Mouse (Mus musculus): ENCODE results near the gene Slc25a10.
"Not testable (repeated sequence)": the region's sequence is repeated elsewhere in the genome, so short reads cannot be mapped to it uniquely, and the experiment has no call there.

The Slc25a10 gene

DNA sequence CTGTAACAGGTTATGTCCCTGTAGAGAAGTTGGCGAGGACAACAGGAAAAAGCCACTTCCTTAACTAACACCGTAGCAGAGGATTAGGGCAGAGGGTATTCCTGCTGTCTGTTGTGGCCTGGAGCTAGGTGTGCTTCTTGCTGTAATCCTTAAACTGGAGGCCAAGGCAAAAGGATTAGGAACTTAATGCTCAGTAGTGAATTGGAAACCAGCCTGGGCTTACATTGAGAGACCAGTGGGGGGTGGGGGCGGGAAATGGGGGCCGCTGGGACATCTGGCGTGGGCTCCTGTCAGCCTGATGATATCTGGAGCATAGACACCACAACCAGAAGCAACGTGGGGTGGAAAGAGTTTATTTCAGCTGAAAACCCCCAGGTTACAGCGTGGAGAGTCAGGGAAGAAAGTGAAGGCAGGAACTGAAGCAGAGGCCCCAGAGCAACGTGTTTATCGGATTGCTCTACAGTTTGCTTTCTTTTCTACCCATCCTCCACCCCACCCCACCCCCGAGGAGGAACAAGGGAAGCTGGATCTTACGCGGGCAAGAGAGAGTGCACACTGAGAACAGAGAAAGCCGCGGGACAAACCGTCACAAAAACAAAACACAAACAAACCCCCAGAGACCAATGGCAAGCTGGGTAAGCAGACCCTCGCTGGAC is 18.9 kb downstream of the Slc25a10 start:
- no peak for DNase-seq (ENCODE audit: low spot score in 2 of 2)

DNA sequence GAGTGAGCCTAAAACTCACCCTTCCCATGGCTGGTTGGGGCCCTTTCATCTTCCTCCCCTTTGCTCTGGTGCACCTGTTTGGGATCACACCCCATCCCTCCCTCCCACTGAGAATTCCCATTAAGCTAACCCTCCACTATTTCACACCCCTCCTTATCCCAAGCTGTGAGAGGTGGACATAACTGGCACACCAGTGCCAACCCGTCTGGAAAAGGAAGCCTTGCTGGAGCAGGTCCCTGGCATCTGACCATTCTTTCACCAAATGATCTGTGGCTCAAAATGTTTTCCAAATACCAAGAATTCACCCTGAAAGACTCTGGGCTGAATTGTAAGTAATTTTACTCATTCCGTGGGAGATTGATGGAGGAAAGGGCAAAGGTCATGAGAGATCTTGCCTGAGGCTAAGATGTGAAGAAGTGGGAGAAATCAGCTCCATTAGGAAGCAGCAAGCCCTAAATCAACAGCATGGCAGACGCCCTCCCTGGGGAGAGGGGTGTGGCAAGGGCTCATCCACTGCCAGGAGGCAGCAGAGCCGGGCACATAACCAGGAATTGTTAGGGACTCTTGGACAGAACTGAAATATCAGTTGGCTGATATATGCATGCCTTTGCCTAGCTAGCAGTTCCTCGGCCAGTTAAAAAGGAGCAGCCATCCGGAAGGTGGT is 21.3 kb downstream of the Slc25a10 start:
- DNase-seq (ENCODE audit: low spot score in 2 of 2): no peak

DNA sequence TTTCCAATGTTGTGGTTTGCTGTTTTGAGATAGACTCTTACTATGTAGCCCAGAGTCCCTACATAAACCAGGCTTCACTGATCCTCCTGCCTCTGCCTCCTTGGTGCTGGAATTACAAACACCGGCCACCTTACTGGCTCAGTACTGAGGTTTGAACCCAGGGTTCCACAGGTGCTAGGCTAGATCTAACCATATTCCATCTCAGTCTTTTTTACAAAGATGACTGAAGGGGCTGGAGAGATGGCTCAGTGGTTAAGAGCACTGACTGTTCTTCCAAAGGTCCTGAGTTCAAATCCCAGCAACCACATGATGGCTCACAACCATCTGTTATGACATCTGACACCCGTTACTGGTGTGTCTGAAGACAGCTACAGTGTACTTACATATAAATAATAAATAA is 22.6 kb downstream of the Slc25a10 start:
- DNase-seq (ENCODE audit: low spot score in 2 of 2): not testable (repeated sequence)

DNA sequence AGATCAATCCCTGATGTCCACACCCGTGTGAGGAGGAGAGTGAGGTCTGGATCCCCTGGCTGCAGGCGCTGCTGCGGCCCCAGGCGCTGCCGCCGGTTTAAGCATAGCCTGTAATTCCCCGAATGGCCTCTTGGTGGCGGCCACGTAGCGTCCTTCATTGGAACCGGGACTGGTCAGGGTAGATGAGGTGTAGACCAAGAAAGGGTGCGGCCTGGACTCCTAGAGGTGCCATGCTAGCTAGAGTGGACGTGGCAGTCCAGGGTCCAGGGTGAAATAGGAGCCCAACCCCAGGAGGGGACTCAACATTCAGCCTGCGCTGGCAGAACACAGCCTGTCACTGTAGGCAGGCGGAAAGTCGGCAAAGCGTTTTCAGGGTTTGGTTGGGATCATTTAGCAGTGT is 24.0 kb downstream of the Slc25a10 start:
- DNase-seq (ENCODE audit: low spot score in 2 of 2): peak; percentile 84 to 85

DNA sequence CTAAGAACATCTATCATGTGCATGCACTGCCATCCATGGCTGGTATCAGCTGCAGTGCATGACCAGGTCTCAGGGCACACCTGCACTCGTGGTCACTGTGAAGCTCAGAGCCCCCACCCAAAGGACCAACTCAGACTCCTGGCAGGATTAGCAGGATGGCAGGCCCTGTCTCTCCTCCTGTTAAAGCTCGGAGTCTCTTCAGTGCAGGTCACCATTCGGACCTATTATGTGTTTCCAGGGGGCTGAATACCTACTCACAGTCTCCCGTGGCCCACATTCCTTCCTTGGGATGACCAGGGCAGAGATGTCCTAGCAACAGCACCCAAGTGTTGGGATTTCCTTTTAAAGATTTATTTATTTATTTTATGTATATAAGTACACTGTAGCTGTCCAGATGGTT is 25.5 kb downstream of the Slc25a10 start:
- no peak for DNase-seq (ENCODE audit: low spot score in 2 of 2)

DNA sequence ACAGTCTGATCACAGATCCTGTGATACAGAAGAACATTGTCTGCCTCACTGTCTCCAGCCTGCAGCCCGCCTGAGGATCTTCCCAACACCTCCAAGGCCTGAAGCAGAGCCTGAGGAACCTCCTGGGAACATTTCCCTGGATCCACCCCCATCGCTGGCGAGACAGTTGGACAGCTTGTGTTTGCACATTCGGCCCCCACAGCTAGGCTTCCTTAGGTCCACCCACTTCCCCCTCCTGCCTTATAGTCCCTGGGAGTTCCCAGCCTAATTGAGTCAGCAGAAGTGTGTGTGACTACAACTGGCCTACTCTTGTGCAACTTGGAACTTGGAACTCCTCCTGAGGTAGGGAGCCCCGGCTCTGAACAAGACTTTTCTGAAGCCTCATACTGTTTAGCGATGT is 26.4 kb downstream of the Slc25a10 start:
- peak; percentile 78 to 84 for DNase-seq (ENCODE audit: low spot score in 2 of 2)

DNA sequence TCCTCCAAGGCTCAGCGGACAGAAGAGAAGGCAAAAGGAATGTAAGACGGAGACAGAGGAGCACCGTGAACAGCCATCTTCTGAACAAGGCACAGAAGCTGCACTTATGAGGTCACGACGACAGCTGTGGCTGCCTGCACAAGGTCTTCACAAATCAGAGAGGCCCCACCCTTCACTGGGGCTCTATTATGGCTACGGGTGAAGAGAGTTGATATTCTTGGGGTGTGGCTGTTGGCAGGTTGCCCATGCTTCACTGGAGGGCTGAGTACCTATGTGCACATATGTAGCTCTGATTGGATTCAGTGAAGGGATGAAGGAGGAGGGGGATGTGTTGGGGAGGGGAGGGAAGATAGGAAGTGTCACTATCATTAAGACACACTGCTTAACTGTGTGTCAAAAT is 26.9 kb downstream of the Slc25a10 start:
- DNase-seq (ENCODE audit: low spot score in 2 of 2): no peak

DNA sequence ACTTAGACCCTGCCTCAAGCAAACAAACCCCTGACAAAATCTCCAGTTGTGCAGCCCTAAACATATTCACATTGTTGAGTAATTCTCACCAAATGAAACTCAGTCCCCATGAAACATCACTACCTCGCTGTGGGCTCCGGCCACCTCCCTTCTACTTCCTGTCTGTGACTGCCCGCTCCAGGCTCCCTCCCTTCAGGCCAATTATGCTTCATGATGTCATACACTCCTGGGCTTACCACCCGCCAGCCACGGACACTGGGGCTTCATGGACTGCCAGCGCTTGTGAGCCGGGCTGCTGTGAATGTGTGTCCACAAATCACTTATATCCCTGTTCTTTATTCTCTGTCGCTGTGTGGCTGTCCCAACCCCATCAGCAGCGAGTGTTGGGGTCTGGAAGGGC is 28.1 kb downstream of the Slc25a10 start:
- DNase-seq (ENCODE audit: low spot score in 2 of 2): peak; percentile 82 to 86

DNA sequence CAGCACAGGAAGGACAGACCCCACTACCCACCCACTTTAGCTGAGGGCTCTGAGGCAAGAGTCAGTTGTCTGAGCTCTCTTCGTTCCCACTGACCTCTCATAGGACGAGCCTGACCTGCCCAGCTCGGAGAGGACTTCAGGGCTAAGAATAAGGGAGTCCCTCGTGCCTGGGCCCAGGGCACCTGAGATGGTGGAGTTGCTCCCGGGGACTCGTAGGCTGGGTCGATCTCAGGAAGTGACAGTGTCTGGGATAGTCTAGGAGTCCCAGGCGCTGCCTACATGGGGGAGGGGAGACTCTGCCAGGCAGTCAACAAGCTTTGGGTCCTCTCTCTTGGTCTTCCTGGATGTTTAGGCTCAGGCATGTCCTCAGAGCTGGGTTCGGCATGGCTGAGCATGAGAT is 28.9 kb downstream of the Slc25a10 start:
- DNase-seq (ENCODE audit: low spot score in 2 of 2): no peak

DNA sequence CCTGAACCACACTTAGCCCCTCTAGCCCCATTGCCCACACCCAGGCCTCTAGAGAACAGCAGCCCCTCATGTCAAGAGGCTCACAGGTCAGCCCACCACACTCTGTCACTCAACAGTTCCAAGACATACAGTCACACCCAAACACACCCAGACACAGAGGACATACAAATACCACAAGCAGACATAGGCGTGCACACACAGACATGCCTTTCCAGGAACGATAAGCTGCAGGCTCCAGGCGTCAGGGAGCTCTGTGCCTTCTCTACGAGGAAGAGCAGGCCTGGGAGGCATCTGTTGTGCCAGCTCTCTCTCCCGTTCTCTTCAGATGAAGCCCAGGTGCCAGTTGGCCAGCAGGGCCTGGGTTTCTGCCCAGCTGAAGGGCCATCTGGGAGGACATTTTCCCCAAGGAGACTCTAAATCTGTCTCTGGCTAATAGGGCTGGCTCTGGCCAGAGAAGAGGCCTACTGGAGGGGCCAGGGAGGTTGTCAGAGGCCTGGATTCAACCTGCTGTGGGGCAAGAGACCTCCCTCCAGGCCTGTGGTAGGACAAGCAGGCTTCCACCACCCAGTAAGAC is 29.4 kb downstream of the Slc25a10 start:
- DNase-seq (ENCODE audit: low spot score in 2 of 2): peak; percentile 67 to 79

DNA sequence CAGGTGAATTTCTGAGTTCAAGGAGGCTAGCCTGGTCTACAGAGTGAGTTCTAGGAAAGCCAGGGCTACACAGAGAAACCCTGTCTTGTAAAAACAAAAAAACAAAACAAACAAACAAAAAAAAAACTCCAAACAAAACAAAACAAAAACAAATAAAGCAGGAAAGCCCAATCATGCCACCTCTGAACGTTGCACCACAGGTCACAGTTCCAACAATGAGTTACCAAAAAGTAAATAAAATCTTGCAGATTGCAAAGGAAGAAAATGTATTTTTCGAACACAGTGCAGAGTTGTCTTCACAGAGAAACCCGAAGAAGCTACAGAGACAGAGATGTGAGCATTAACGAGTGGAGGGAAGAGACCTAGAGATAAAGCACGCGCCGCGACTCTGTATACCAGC is 30.9 kb downstream of the Slc25a10 start:
- DNase-seq (ENCODE audit: low spot score in 2 of 2): no peak

DNA sequence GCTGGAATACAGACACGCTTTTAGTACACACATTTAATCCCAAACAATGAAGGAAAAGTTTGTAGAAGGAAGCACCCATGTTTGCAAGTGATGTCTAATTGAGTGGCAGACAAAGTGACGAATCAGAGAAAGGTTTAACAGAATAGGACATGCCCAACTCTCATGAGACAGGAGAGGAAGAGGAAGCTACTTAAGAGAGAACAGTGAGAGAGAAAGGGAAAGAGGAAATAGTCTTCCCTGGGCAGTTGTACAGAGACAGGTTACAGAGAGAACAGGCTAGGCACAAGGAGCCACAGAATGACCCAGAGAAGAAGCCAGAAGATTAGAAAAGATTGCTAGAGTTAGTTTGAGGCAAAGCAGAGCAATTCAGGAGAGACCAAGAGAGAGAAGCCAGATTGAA is 34.3 kb downstream of the Slc25a10 start:
- no peak for DNase-seq (ENCODE audit: low spot score in 2 of 2)

DNA sequence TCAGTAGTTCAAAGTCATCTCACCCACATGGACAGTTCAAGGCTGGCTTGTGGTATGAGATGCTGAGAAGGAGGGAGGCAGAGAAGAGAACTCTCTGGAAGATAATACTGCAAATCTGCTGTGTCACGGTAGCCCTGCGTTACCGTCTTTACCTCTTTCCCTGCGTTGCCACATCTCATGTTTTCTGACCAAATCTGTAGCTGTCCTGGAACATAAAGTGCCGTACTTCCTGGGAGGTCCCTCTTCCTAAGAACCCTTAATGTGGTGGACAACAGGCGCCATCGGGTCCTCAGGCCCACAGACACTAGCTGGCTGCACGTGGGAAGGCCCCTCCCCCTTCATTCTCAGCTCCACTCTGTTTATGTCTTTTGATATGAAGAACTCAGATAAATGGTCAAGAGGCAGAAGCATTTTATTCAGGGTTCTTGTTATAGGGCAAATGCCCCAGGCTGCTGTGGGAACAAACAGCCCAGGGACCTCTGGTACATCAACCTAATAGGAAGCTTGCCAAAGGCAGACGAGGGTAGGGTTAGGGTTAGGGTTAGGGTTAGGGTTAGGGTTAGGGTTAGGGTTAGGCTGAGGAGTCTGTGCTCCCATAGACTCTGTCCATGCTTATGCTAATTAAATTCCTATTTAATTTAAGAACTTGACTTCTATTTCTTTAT is 36.2 kb downstream of the Slc25a10 start:
- no peak for DNase-seq (ENCODE audit: low spot score in 2 of 2)

DNA sequence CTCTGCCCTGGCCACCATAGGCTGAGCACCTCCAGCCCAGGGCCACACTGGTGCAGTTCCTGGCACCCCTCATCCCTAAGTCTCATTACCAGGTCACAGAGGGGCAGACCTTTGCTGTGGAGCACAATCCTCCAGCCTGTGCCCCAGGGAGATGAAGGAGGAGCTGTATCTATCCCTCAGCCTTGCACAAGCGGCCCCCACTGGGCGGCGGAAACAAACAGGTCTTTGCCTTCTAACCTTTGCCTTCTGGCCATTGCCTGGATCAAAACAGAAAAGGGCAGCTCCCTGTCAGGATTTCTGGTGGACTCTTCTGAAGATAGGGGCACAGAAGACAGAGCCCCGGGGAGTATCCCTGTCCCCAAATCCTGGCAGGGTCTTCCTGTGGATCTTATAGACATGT is 37.3 kb downstream of the Slc25a10 start:
- no peak for DNase-seq (ENCODE audit: low spot score in 2 of 2)

DNA sequence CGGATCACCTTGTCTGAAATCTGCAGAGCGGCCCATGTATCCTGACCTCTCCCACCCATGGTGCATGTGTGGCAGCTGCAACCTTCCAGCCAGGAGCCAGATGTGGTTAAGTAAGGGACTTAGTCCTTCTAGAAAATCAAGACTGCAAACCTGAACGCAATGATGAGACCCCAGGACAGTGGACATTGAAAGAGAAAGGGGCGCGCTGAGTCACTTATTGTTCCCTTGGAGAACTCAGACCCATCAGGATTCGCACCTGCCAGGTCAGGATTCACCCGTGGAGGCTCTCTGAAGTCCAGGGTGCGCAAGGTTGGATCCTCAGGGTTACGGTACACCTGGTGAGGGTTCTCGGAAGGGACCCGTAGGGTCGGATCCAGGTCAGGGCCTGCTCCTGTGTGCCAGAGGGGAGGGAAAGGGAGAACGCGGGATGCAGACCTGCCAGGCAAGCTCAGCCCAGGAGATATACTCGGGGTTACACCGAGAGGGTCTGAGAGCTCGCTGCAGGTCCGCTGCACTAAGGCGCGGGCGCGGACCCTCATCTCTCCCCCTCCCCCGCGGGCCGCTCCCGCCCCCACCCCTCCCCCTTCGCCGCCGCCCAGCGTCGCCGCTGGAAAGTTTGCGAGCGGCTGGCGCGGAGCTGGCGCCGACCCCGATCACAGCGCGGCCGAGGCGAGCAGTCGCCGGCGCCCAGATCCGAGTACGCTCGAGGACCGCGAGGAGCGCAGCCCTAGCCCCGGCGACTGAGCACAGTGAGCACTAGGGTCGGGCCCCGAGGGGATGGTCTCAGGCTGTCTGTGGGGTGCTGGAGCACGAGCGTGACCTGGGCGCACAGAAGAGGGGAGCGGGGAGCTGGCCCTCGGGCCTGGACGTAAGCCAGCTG is 38.7 kb downstream of the Slc25a10 start, which contains the start of gene Gcgr:
Gene Gcgr (plus strand): TSS at position 615 of the 880 bp plus-strand sequence.
- DNase-seq (ENCODE audit: low spot score in 2 of 2): no peak

DNA sequence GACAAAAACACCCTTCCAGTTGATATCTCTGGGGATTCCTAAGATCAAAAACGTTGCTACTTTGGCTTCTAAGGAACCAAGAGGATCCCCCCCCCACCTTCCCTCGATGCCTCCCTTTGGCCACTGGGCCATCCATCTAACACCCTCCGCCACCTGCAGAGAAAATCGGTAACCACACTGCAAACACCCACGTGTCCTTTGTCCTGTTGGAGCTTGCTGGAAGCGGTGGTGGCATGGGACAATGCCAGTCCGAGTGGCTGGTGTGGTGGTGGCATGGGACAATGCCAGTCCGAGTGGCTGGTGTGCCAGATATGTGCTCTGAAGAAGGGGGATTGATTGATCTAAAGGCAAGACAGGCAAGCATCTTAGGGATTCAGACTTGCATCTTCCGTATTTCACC is 40.0 kb downstream of the Slc25a10 start:
- DNase-seq (ENCODE audit: low spot score in 2 of 2): no peak

DNA sequence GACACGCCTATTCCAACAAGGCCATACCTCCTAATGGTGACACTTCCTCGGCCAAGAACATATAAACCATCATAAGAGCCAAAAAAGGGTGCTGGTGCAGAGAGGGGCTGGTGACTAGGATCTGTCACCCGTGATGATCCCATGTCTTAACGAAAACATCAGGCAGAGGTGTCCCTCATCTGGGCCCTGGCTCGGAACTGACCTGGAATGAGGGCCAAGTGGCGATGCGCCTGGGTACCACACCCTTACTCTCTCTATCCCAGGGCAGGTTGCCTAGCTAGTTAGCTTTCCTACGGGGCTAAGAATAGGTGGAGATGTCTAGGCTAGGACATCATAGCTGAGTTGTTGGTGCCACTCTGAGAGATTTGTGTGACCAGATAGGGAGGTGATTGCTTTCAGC is 42.5 kb downstream of the Slc25a10 start:
- no peak for DNase-seq (ENCODE audit: low spot score in 2 of 2)

DNA sequence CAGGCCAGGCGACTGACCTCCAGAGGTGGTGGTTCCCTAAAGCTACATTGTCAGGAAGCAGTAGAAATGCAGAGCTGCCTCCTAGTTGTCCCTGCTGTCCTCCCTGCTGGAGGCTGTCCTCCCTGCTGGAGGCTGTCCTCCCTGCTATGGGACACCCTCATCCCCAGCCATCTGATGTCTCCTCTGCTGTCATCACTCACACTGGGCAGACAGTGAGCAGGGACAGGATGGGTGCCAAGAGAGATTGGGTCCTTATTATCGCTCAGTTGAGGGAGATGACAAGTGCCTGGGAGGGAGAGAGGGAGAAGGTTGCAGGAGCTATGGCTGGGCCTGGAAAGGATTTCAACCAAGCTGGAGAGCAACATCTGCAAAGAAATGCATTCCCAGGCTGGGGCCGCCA is 43.5 kb downstream of the Slc25a10 start:
- no peak for DNase-seq (ENCODE audit: low spot score in 2 of 2)

DNA sequence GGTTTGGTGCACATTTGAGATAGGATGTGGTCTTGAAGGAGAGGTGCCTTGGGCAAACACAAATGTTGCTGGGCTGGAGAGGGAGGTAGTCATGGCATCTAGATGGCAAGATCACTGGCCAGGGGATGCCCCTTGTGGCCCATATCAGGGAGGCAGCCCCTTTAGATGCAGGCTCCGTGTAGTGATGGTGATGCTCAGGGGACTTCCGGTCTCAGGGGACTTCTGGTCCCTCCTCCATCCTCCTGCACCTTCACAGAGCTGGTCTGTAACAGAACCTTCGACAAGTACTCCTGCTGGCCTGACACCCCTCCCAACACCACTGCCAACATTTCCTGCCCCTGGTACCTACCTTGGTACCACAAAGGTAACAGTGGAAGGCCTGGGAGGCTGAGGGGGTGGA is 44.2 kb downstream of the Slc25a10 start:
- DNase-seq (ENCODE audit: low spot score in 2 of 2): no peak

DNA sequence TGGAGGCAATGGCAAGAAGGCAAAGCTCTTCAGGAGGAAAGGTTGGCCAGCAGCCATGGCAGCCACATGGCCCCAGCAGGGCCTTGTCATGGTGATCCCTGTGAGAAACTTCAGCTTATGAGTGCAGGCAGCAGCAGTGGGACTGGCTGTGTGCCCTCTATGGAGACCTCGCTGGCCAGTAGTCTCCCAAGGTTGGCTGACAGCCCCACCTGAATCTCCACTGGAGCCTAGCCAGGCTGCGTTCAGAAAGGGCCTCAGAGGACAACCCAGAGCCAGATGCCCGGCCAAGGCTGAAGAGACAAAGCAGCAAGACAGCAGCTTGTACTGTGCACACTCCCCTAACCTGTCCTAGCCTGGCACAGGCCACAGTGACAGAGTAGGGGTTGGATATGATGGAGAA is 46.8 kb downstream of the Slc25a10 start:
- peak; percentile 80 to 84 for DNase-seq (ENCODE audit: low spot score in 2 of 2)

DNA sequence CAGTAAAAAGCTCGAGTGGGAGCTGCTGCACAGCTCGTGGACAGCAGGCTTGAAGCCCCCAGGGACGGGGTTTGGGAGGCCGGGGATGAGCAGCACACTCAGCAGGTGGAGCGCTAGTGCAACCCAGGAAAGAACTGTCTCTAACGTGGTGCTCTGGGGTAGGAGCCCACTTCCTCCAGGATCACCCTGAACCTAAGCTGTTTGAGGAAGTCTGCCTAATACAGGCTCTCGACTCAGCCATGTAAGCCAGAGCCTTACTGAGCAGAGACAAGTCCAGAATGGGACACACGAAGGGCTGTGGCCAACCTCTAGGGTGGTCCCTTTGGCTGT is 47.3 kb downstream of the Slc25a10 start:
- no peak for DNase-seq (ENCODE audit: low spot score in 2 of 2)
